Mouse (Mus musculus): ENCODE measurements at regions not wholly inside any gene's neighbourhood (a gene's known extent, or its start where the extent isn't known, plus 50 kb on each side); places are given as distances from the start of the nearest gene placed in this dataset.

GRCm38 (mm10) chr3:136508575-136508974 is 161.3 kb upstream of the Ppp3ca start:
- TF ChIP-seq POLR2A (IDR thresholded peaks at IDR 0.05; ENCODE audit: insufficient read depth, low read depth, low read length): no peak
- TF ChIP-seq EP300 (IDR thresholded peaks at IDR 0.05; ENCODE audit: insufficient read depth, low read depth, low read length): no peak
- no peak for TF ChIP-seq CTCF (IDR thresholded peaks at IDR 0.05)

Data from heart, adult 2 months (tissue).